In genomic region chr1:194776510-194777244, GRCm38 (mm10) we compare ENCODE assay signal across 19 mouse cellular contexts.
"Had no signal": no experiment of that assay in that cellular context is flagged by ENCODE, and none has a peak within 500 bp of the region (broad histone marks: within the 10 kb centered on the region; RNA-seq: fewer than 3 reads in every experiment).

No protein-coding gene starts in this region.

- H3K27me3 ChIP-seq: kidney, embryonic 15.5 days; limb, embryonic 13.5 days; liver, embryonic 12.5 days; liver, embryonic 15.5 days; lung, embryonic 15.5 days; midbrain, embryonic 12.5 days; midbrain, embryonic 15.5 days; neural tube, embryonic 12.5 days; neural tube, embryonic 15.5 days had no signal

- H3K9ac ChIP-seq: kidney, embryonic 15.5 days; limb, embryonic 13.5 days; liver, embryonic 12.5 days; liver, embryonic 15.5 days; lung, embryonic 15.5 days; midbrain, embryonic 12.5 days; midbrain, embryonic 15.5 days; neural tube, embryonic 12.5 days; neural tube, embryonic 15.5 days had no signal

- H3K4me1 ChIP-seq: limb, embryonic 13.5 days; lung, embryonic 15.5 days; megakaryocyte, embryonic 14.5 days; midbrain, embryonic 12.5 days; midbrain, embryonic 15.5 days; neural tube, embryonic 12.5 days had no signal

- DNase-seq: kidney, adult 8-10 months; kidney, postnatal 10 days; kidney, postnatal 36 days; liver; lung, adult 18-20 months; lung, postnatal 36 days; thymus, adult 18-20 months; thymus, postnatal 36 days had no signal

- H3K36me3 ChIP-seq: kidney, embryonic 15.5 days; limb, embryonic 10.5 days; limb, embryonic 13.5 days; liver, embryonic 12.5 days; liver, embryonic 15.5 days had no signal

- H3K4me3 ChIP-seq: kidney, embryonic 15.5 days; limb, embryonic 10.5 days; limb, embryonic 13.5 days; liver, embryonic 12.5 days; liver, embryonic 15.5 days; lung, embryonic 15.5 days; megakaryocyte, embryonic 14.5 days; midbrain, embryonic 12.5 days; midbrain, embryonic 15.5 days; neural tube, embryonic 12.5 days; neural tube, embryonic 15.5 days had no signal

- ATAC-seq: liver, embryonic 12.5 days; midbrain, embryonic 15.5 days had no signal

- H3K9me3 ChIP-seq: kidney, embryonic 15.5 days; limb, embryonic 10.5 days; limb, embryonic 13.5 days; liver, embryonic 12.5 days; liver, embryonic 15.5 days; lung, embryonic 15.5 days; megakaryocyte, embryonic 14.5 days; midbrain, embryonic 12.5 days; midbrain, embryonic 15.5 days; neural tube, embryonic 12.5 days; neural tube, embryonic 15.5 days had no signal

- H3K4me2 ChIP-seq: kidney, embryonic 15.5 days; limb, embryonic 13.5 days; liver, embryonic 12.5 days; liver, embryonic 15.5 days; lung, embryonic 15.5 days; midbrain, embryonic 12.5 days; midbrain, embryonic 15.5 days; neural tube, embryonic 12.5 days; neural tube, embryonic 15.5 days had no signal

- H3K27ac ChIP-seq: kidney, embryonic 15.5 days; limb, embryonic 10.5 days; limb, embryonic 13.5 days; liver, embryonic 12.5 days; liver, embryonic 15.5 days; lung, embryonic 15.5 days; midbrain, embryonic 12.5 days; midbrain, embryonic 15.5 days; neural tube, embryonic 12.5 days; neural tube, embryonic 15.5 days had no signal
